Mouse (Mus musculus) stomach, embryonic 14.5 days (tissue): ENCODE data around the gene Ppp1r9a. TPM values are rescaled to one million over a fixed set of nuclear protein-coding genes. Genes with fewer than 3 reads are reported as not detected.

Experiments used
- ATAC-seq: fragments of 200-750 bp; cut with Nextera tagmentation; 2 replicates; pipeline ENCODE4 v1.8.0; 2017; ENCODE audit warnings: low read depth, moderate TSS enrichment; ENCODE audit not compliant: insufficient number of reproducible peaks, insufficient read depth, low FRiP score
- H3K27ac ChIP-seq: fragments of 300-500 bp; sonication (generic); 2 replicates; pipeline ENCODE4 v1.5.1; 2014; ENCODE audit warnings: mild to moderate bottlenecking, low read length, moderate library complexity, mixed read lengths
- H3K27me3 ChIP-seq: fragments of 300-500 bp; sonication (generic); 2 replicates; pipeline ENCODE4 v1.6.1; 2014; ENCODE audit warnings: low read length, control low read depth, mixed read lengths; ENCODE audit not compliant: control insufficient read depth, insufficient read depth
- H3K36me3 ChIP-seq: fragments of 300-500 bp; sonication (generic); 2 replicates; pipeline ENCODE4 v1.6.1; 2014; ENCODE audit warnings: mild to moderate bottlenecking, control low read depth, low read length, moderate library complexity, mixed read lengths; ENCODE audit not compliant: control insufficient read depth, insufficient read depth
- H3K4me1 ChIP-seq: fragments of 300-500 bp; sonication (generic); 2 replicates; pipeline ENCODE4 v1.6.1; 2014; ENCODE audit warnings: low read length, control low read depth, mixed read lengths; ENCODE audit not compliant: control insufficient read depth, insufficient read depth
- H3K4me2 ChIP-seq: fragments of 300-500 bp; sonication (generic); replicated peaks from 2 replicates; pipeline ENCODE4 v1.6.1; 2014; ENCODE audit warnings: low read depth, low read length, control low read depth
- H3K4me3 ChIP-seq: fragments of 300-500 bp; sonication (generic); 2 replicates; pipeline ENCODE4 v1.5.1; 2014; ENCODE audit warnings: low read depth, low read length, control low read depth
- H3K9ac ChIP-seq: fragments of 300-500 bp; sonication (generic); replicated peaks from 2 replicates; pipeline ENCODE4 v1.6.1; 2014; ENCODE audit warnings: low read depth, mild to moderate bottlenecking, control low read depth, low read length, moderate library complexity, mixed read lengths
- H3K9me3 ChIP-seq: fragments of 300-500 bp; sonication (generic); 2 replicates; pipeline ENCODE4 v1.6.1; 2016; ENCODE audit warnings: low read depth, low read length, control low read depth; ENCODE audit not compliant: control insufficient read depth
- WGBS: fragments of 180-500 bp; shearing (Covaris S2); extraction: QIAGEN DNeasy Blood & Tissue Kit; methylation state at CpG from one replicate; pipeline ENCODE4 v1.1.7; 2014; 5-methylcytosine and 5-hydroxymethylcytosine counted together
- polyA plus RNA-seq: library from polyadenylated mRNA; unstranded; fragments of >200 nt; fragmentation: Nextera tagmentation; extraction: Ambion mirVana; gene quantifications from 2 replicates; pipeline ENCODE4 v1.2.1, GENCODE M21; 2014

Ppp1r9a gene
- polyA plus RNA-seq, 1 experiment from 2014 or later, result 36.3 TPM

GRCm38 (mm10) chr6:5048025-5048424 is 145.3 kb downstream of the Ppp1r9a start:
- no peak overlapping the region for H3K4me2 ChIP-seq
- H3K36me3 ChIP-seq, result no peaks in the 10 kb centered on the region
- H3K9me3 ChIP-seq, result no peaks in the 10 kb centered on the region
- H3K27ac ChIP-seq, result no peak overlapping the region
- ATAC-seq, result no peak
- no peak overlapping the region for H3K9ac ChIP-seq
- H3K27me3 ChIP-seq, result no peaks in the 10 kb centered on the region
- H3K4me1 ChIP-seq, result no peaks in the 10 kb centered on the region
- no peak overlapping the region for H3K4me3 ChIP-seq
- WGBS, result 81% methylated on average over 3 of the region's 3 CpGs

- H3K4me2 ChIP-seq, result no peak overlapping the region
- no peaks in the 10 kb centered on the region for H3K36me3 ChIP-seq
- H3K4me1 ChIP-seq, result no peaks in the 10 kb centered on the region
- WGBS, result 59% methylated on average over 2 of the region's 2 CpGs
- no peak overlapping the region for H3K4me3 ChIP-seq
- no peak overlapping the region for H3K9ac ChIP-seq
- H3K27me3 ChIP-seq, result no peaks in the 10 kb centered on the region
- H3K9me3 ChIP-seq, result no peaks in the 10 kb centered on the region
- no peak overlapping the region for H3K27ac ChIP-seq
- ATAC-seq, result no peak
Measured at GRCm38 (mm10) chr6:5052309-5052708, 149.6 kb downstream of the Ppp1r9a start.

- Histone ChIP-seq H3K4me2 (no peak overlapping the region), H3K9ac (no peak overlapping the region), H3K27ac (no peak overlapping the region), H3K4me1 (no peaks in the 10 kb centered on the region), H3K9me3 (no peaks in the 10 kb centered on the region), H3K27me3 (no peaks in the 10 kb centered on the region), H3K4me3 (no peak overlapping the region), H3K36me3 (no peaks in the 10 kb centered on the region)
- no peak for ATAC-seq
- 78% methylated on average over 4 of the region's 4 CpGs for WGBS
Measured at GRCm38 (mm10) chr6:5054446-5055095, 151.9 kb downstream of the Ppp1r9a start.

- H3K4me2 ChIP-seq, result no peak overlapping the region
- 67% methylated on average over 3 of the region's 3 CpGs for WGBS
- no peaks in the 10 kb centered on the region for H3K27me3 ChIP-seq
- H3K4me3 ChIP-seq, result no peak overlapping the region
- H3K4me1 ChIP-seq, result no peaks in the 10 kb centered on the region
- no peak overlapping the region for H3K9ac ChIP-seq
- H3K36me3 ChIP-seq, result no peaks in the 10 kb centered on the region
- H3K9me3 ChIP-seq, result no peaks in the 10 kb centered on the region
- H3K27ac ChIP-seq, result no peak overlapping the region
- ATAC-seq, result no peak
Measured at GRCm38 (mm10) chr6:5074736-5075135, 172.0 kb downstream of the Ppp1r9a start.

- ATAC-seq, result no peak
- H3K27ac ChIP-seq, result no peak overlapping the region
- WGBS, result 76% methylated on average over 7 of the region's 7 CpGs
- no peaks in the 10 kb centered on the region for H3K27me3 ChIP-seq
- H3K4me3 ChIP-seq, result no peak overlapping the region
- no peak overlapping the region for H3K4me2 ChIP-seq
- H3K4me1 ChIP-seq, result no peaks in the 10 kb centered on the region; the same call in 1 of the 2 replicates
- H3K9me3 ChIP-seq, result no peaks in the 10 kb centered on the region
- no peak overlapping the region for H3K9ac ChIP-seq
- no peaks in the 10 kb centered on the region for H3K36me3 ChIP-seq
Measured at GRCm38 (mm10) chr6:5075680-5076079, 173.0 kb downstream of the Ppp1r9a start.

- ATAC-seq, result no peak
- 75% methylated on average over 2 of the region's 2 CpGs for WGBS
Measured at GRCm38 (mm10) chr6:5078009-5078408, 175.3 kb downstream of the Ppp1r9a start.

GRCm38 (mm10) chr6:5079108-5079507 is 176.4 kb downstream of the Ppp1r9a start:
- no peak for ATAC-seq
- Histone ChIP-seq H3K36me3 (no peaks in the 10 kb centered on the region), H3K4me3 (no peak overlapping the region), H3K27me3 (no peaks in the 10 kb centered on the region), H3K4me1 (peaks cover 10% of the 10 kb centered on the region; the same call in 1 of the 2 replicates), H3K9ac (no peak overlapping the region), H3K4me2 (no peak overlapping the region), H3K27ac (no peak overlapping the region), H3K9me3 (no peaks in the 10 kb centered on the region)
- 67% methylated on average over 1 of the region's 1 CpGs for WGBS

More at GRCm38 (mm10) chr6:5078009-5078408, 175.3 kb downstream of the Ppp1r9a start:
- Histone ChIP-seq H3K4me1 (peaks cover 10% of the 10 kb centered on the region; the same call in 1 of the 2 replicates), H3K4me3 (no peak overlapping the region), H3K9me3 (no peaks in the 10 kb centered on the region), H3K9ac (no peak overlapping the region), H3K4me2 (no peak overlapping the region), H3K27me3 (no peaks in the 10 kb centered on the region), H3K36me3 (no peaks in the 10 kb centered on the region), H3K27ac (no peak overlapping the region)

GRCm38 (mm10) chr6:5080094-5080493 is 177.4 kb downstream of the Ppp1r9a start:
- WGBS, result 71% methylated on average over 5 of the region's 5 CpGs
- Histone ChIP-seq H3K4me2 (no peak overlapping the region), H3K9ac (no peak overlapping the region), H3K4me3 (no peak overlapping the region), H3K9me3 (no peaks in the 10 kb centered on the region), H3K27me3 (no peaks in the 10 kb centered on the region), H3K4me1 (peaks cover 13% of the 10 kb centered on the region; the same call in 1 of the 2 replicates), H3K36me3 (no peaks in the 10 kb centered on the region), H3K27ac (no peak overlapping the region)
- ATAC-seq, result no peak

- Histone ChIP-seq H3K9ac (no peak overlapping the region), H3K9me3 (no peaks in the 10 kb centered on the region), H3K4me2 (no peak overlapping the region), H3K4me1 (peaks cover 13% of the 10 kb centered on the region; the same call in 1 of the 2 replicates), H3K27ac (peak overlapping the region; percentile 63; the same call in 1 of the 2 replicates), H3K27me3 (no peaks in the 10 kb centered on the region), H3K4me3 (no peak overlapping the region), H3K36me3 (no peaks in the 10 kb centered on the region)
- no peak for ATAC-seq
- 59% methylated on average over 5 of the region's 5 CpGs for WGBS
Measured at GRCm38 (mm10) chr6:5080496-5080895, 177.8 kb downstream of the Ppp1r9a start.
